Mouse (Mus musculus): ENCODE measurements around the gene Kcnc3.

GRCm38 (mm10) chr7:44602443-44602842 lies 12.0 kb downstream of the Kcnc3 start:
- TF ChIP-seq CTCF (IDR thresholded peaks at IDR 0.05; ENCODE audit: control insufficient read depth, insufficient read depth, low read length) (no peak), POLR2A (IDR thresholded peaks at IDR 0.05; ENCODE audit: borderline replicate concordance, control insufficient read depth, low read depth, low read length) (no peak)
